Mouse (Mus musculus) Muller cell, postnatal 12 days (primary cell): ENCODE data around the gene Map3k1.

Experiments
- DNase-seq: peaks from one replicate; pipeline ENCODE4 v3.0.0-alpha.2; 2015; ENCODE audit errors: inconsistent ontology term

Map3k1 gene

GRCm38 (mm10) chr13:111791596-111791995 is 17.2 kb downstream of the Map3k1 start:
- no peak for DNase-seq

DNA sequence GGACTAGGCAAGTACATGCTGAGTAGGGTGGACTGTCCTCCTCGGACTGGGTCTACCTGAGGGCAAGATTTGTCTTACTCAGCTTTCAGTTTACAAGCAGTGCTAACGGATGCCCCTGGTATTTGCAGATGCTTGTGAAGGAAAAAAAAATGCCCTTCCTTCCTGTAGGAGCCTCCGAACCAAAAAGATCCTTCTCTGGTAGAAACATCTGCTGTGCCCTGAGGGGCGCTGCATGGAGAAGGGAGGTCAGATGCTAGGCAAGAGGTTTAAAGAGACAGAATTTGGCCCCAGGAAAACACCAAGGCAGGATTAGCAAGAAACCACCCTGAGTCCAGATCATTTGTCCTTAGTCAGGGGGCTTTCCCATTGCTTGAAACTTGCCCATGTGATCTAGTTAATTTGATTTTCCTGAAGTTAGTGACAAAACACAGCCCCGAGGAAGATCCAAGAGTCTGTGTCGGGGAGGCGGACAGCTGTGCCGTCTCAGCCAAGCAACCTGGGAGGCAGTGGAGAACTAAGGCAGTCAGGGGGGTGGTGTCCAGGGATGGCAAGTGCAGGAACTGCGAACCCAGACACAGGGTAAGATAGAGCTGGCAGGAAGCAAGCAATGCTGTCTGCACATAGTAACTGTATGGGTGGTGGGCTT is 19.2 kb downstream of the Map3k1 start:
- no peak for DNase-seq

- DNase-seq: no peak
Measured at GRCm38 (mm10) chr13:111788882-111789281, 19.9 kb downstream of the Map3k1 start.

GRCm38 (mm10) chr13:111787857-111788619 is 20.8 kb downstream of the Map3k1 start:
- DNase-seq: peak; percentile 73

GRCm38 (mm10) chr13:111786584-111786983 is 22.2 kb downstream of the Map3k1 start:
- DNase-seq: no peak

DNA sequence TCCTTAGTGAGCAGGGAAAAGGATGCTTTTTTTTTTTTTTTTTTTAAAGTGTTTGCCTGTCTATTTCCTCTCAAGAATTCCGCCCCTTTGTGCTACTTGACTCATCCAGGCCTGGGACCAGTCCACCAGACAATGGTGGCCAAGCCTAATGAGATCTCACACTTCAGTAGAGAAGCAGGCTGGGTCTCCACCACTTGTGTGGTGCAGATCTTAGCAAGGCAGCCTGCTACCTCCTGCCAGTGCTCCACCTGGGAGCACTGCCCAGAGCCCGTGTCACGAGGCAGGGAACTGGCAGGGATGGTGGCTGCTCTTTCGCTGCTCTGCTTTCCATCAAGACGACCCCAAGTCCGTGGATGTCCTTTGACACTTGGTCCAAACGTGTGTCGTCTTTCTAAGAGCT is 25.3 kb downstream of the Map3k1 start:
- DNase-seq: peak; percentile 86

GRCm38 (mm10) chr13:111779471-111779870 is 29.3 kb downstream of the Map3k1 start:
- no peak for DNase-seq

GRCm38 (mm10) chr13:111778606-111779005 is 30.2 kb downstream of the Map3k1 start:
- DNase-seq: no peak

DNA sequence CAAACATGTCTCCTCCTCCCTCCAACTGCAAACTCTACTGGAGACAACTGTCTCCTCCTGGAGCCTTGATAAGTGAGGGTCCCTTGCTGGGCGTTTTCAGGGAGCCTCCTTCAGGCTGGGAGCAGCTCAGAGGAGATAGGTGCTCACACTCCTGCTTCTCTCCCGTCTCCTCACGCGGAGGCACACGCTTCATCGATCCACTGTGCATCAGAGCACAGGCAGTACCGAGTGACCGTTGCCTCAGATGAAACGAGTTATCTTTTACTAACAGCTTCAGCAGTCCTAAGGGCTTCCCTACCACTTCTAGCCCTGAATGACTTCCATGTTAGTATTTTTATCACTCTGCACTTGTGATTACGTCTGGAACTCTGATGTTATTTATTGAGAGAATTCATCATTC is 30.9 kb downstream of the Map3k1 start:
- DNase-seq: no peak

- DNase-seq: no peak
Measured at GRCm38 (mm10) chr13:111777179-111777578, 31.6 kb downstream of the Map3k1 start.

- DNase-seq: no peak
Measured at GRCm38 (mm10) chr13:111772075-111772474, 36.7 kb downstream of the Map3k1 start.

GRCm38 (mm10) chr13:111771232-111771631 is 37.6 kb downstream of the Map3k1 start:
- DNase-seq: peak; percentile 47

- DNase-seq: no peak
Measured at GRCm38 (mm10) chr13:111770776-111771175, 38.0 kb downstream of the Map3k1 start.

DNA sequence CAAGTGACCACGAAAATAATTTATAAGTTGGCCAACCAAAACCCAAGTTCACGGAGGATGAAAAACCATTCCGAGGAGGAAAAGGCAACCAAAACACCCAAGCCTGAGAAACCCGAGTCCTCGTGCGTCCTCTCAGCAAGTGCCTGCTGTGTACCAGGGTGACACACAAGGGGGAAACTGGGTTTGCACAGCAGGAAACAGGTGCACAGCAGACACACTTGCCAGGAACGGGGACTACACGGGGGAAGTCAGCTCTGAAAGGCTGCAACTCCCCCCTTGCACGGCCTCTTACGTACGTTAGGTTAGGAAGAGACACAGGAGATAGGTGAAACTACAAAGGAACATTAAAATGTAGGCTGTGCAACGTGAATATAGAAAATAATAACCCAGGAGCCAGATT is 46.3 kb downstream of the Map3k1 start:
- no peak for DNase-seq

- no peak for DNase-seq
Measured at GRCm38 (mm10) chr13:111756986-111757385, 51.8 kb downstream of the Map3k1 start.

- DNase-seq: no peak
Measured at GRCm38 (mm10) chr13:111755937-111756336, 52.9 kb downstream of the Map3k1 start.

DNA sequence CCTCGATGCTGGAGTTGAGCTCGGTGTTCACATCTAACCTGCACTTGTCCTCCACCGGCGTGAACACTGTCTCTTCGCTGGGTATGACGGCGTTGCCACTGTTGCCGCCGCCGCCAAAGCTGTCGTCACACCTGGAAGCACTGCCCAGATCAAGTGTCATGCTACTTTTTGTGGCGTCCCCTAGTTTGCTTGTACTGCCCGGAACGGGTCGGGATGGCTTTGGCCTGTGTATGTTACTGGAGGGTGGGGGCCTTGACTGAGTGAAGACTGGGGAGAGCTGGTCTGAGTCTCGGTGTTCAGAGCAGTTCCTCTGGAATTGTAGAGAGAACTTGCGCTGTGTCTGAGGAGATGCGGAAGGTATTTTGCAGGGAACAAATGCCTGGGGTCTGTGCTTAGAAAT is 53.4 kb downstream of the Map3k1 start:
- DNase-seq: no peak

DNA sequence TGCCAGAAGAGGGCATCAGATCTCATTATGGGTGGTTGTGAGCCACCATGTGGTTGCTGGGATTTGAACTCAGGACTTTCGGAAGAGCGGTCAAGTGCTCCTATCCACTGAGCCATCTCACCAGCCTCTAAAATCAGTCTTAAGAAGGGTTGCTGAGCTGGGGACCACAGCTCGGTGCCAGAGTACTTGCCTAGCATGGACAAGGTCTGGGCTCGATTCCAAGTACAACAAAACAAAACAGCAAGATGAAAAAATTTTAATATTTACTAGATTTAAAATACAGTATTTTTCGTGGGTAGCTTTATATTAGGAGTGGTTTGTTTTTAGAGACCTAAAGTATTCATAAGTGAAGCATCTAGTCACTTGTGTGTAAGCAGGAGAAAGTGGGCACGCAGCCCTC is 55.5 kb downstream of the Map3k1 start:
- no peak for DNase-seq

DNA sequence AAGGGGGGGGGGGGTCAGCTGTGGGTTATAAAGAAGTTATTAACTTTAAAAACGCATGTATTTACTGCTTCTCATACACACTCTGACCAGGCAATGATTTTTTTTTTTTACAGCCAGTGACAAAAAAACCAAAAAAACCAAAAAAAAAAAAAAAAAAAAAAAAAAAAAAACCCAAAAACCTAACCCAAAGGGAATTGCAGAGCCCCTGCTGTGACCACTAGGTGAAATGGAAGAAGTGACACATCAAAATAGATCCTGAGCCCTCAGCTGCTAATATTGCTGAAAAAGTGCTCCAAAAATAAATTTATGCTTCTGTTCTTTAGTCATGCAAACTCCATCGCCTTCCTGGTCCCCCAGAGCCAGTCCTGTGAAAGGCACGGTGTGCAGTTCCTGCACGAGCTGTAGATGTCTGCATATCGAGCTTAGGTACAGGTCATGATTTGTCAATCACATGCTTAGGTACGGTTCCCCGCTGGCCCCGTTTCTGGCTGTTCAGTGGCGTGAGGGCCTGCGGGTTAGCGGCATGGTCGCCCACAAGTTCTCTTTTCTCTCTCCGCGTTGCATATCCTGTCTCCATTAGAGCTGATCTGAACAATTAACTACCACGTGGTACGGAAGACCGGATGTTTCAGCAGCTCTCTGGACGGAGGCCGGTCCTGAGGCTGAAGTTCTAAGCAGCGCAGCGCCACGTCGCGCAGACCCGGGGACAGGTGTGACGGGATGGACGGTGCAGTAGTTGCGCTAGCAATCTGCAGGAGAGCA is 60.3 kb downstream of the Map3k1 start:
- DNase-seq: no peak

DNA sequence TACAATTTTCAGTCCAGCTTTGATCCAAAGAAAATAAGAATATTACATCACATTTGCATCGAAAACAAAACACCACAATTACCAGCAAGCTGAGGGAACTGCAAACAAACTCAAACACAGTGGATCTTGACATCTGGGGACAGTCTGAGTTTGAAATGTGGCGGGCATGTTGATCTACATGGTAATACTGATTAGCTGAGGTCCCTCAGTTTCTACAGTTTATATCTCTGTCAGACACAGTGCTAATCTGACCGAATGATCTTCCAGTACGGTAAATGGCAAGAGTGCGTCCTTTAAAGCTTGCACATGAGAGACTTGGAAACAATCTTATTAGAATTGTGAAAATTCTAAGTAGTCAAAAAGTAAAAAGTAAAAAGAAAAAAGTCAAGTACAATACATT is 62.0 kb downstream of the Map3k1 start:
- DNase-seq: no peak

DNA sequence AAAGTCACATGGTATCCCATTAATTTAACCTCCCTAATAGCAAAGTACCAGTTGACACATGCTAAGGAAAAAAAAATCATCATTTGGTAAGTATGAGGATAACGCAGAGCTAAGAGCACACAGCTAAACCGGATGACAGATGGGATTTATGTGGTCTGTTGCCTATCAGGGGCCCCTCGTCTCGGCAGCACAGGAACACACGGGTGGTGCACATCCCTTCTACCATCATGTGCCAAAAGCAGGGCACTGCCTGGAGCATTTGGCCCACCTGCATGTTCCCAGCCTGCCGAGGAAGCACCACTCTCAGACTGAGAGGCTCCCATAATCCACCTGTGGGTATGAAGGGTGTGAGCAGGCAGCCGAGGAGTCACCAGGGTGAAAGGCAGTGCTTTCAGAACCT is 63.6 kb downstream of the Map3k1 start:
- DNase-seq: no peak

DNA sequence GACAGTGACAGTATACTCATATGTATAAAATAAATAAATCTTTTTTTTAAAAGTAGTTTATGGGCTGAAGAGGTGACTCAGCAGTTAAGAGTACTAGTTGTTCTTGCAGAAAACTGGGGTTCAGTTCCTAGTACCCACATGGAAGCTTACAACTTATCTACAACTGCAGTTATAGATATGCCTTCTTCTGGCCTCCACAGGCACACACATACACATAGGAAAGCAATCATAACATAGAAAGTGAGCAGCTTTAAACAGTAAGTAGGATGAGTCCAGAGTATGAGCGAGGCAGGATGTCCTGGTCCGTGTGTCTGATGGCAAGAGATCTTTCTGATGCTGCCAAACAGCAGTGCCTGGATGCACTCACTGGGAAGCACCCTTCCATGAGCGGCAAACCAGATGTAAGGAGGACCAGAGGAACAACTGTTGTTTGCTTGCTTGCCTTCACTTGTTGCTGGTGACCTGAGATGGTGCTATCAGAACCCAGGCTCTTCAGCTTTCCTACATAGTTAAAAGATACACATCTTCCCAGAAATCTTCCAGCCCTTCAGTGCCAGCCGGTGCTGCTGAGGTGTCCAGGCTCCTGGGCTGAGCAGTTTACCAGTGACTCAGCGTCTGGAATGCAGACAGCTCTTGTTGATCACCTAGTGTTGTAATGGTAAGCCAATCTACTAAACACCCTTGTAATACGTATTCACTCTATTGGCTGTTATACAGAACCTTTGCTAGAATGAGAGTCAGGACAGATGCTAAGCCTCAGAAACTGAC is 64.4 kb downstream of the Map3k1 start:
- peak; percentile 35 for DNase-seq
